Mouse (Mus musculus) cerebellum, postnatal 14 days (tissue): Measurements from ENCODE around the gene Slc17a3.

Experiments used
- DNase-seq, 2 experiments: peaks; one replicate each; pipeline ENCODE4 v3.0.0; 2021; ENCODE audit warnings: mixed read lengths in 2 of 2

Slc17a3 gene

GRCm38 (mm10) chr13:23839308-23839707 lies at the start of gene Slc17a3:
Gene Slc17a3, plus strand, starts transcription at chr13:23839434.
- DNase-seq: no peak

GRCm38 (mm10) chr13:23792520-23792919 lies 46.7 kb upstream of the Slc17a3 start:
- peak; percentile 64 to 69 for DNase-seq

- DNase-seq: no peak
Observed at GRCm38 (mm10) chr13:23799405-23799804, 39.8 kb upstream of the Slc17a3 start.

DNA sequence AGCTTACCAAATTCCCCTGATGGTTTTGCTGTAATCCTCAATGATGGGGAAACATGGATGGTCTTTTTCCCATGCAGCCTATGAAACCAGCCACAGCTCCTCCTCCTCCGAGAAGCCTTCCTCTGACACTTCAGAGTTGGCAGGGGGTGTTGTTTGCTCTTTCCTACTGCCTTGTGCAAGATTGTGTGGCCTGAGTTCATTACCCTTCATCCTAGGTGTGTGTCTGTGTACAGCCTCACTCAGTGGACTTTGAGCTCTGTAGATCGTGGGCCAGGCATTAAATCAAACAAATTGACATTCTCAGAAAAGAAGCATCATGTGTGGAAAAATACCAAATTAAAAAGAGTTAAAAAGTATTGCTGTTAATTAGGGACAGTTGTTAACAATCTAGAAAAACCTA lies 34.7 kb upstream of the Slc17a3 start:
- DNase-seq: no peak

GRCm38 (mm10) chr13:23806422-23807052 lies 32.7 kb upstream of the Slc17a3 start, which contains the start of gene Slc17a2:
Gene Slc17a2, plus strand, starts transcription at chr13:23806993.
- DNase-seq: peak in 1 of 2 experiments; percentile 3

GRCm38 (mm10) chr13:23816148-23816547 lies 23.1 kb upstream of the Slc17a3 start:
- no peak for DNase-seq

GRCm38 (mm10) chr13:23820179-23820940 lies 18.9 kb upstream of the Slc17a3 start:
- DNase-seq: no peak

DNA sequence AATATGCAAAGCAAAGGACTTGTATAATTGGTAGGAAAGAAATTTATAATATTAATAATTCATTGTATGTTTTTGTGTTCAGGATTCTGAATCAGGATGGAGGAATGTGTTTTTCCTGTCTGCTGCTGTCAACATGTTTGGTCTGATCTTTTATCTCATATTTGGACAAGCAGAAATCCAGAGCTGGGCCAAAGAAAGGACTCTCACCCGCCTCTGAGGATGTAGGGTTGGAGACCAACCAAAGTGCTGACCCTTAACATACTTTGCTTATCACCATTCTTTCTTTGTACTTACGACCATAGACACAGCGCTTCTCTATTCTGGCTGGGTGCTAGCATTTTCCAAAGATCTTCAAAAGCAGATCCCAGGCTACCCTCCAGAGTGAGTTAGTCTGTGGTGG lies 17.0 kb upstream of the Slc17a3 start:
- no peak for DNase-seq

GRCm38 (mm10) chr13:23826606-23827005 lies 12.6 kb upstream of the Slc17a3 start:
- DNase-seq: no peak

DNA sequence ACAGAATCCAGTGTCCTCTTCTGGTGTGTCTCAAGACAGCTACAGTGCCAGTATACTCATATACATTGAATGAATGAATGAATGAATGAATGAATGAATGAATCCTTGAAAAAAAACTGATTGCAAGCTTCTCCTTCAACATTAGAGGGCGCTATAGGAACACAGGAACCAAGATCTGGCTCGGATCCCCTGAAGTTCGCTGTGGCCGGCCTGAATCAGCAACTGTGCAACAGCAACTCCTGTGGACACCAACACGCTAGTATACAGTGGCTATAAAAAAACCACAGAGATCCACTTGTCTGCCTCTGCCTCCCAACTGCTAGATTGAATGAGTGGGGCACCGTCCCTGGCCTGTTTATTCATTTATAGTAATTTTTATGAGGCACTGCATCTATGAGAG lies 6.2 kb upstream of the Slc17a3 start:
- peak; percentile 36 to 48 for DNase-seq

- no peak for DNase-seq
Observed at GRCm38 (mm10) chr13:23834836-23835235, 4.4 kb upstream of the Slc17a3 start.

DNA sequence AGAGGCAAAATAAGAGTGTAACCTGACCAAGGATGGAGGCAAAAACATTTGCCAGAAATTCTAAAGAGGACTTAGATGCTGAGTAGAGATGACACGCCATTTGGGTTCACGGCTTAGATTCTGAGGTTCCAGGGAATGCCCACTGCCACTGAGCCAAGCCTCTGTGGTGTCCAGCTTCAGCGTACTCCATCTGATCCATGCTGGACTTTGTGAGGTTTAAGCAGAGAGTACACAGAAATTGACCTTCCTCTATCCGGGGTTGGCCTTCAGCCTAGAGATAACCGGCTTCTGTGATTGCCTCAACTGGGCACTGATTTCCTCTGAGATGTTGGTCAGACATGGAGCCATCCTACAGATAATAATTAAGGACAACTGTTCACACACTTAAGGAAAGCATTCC lies 2.6 kb upstream of the Slc17a3 start:
- DNase-seq: no peak

DNA sequence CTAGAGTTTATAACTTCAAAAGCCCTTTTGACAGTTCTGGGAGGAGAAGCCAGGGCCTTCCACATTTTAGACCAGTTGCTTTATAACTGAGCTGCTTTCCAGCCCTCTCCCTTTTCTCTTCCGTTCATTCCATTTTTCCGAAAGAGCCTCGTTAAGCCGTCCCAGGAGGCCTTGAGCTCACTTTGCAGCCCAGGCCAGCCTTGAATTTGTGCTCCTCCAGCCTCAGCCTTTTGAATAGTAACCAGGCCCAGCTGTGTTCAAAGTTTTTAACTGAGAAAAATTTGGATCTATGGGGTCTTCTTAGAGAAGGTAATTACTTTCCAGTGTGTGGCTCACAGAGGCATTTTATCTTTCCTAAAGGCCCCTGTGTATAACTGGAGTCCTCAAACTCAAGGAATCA lies 6.6 kb downstream of the Slc17a3 start:
- no peak for DNase-seq

GRCm38 (mm10) chr13:23849299-23849698 lies 10.1 kb downstream of the Slc17a3 start:
- no peak for DNase-seq

DNA sequence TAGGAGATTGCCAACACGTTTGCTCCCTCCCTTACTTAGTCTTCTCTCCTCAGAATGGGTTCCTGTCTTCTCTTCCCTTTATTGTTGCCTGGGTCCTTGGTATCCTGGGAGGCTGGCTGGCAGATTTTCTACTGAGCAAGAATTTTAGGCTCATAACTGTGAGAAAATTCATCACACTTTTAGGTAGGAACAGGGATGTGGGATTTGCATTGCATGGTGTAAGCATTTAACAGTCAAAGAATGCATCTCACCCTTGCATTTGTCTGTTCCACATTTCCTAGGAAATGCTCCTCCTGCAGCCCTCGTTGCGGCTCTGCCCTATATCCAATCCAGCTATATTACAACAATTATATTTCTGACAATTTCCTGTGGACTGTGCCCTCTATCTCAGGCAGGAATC lies 17.2 kb downstream of the Slc17a3 start:
- no peak for DNase-seq

GRCm38 (mm10) chr13:23861815-23862214 lies 22.6 kb downstream of the Slc17a3 start:
- no peak for DNase-seq

DNA sequence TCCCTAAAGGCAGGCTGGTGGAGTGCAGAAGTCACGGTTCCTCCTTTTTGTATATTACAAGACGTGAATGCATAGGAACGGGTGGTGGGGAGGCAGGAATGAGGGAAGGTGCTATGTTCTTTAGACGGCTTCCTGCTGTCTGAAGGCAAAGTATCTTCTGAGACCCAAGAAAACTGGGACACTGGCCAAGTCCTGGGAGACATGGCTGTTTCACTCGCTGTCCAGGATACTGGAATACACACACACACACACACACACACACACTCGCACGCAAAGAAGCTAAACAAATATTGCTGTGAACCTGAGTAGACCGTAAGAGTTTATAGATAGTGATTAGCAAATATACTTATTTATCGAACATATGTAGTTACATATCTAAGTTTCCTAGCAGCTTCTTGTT lies 25.5 kb downstream of the Slc17a3 start:
- no peak for DNase-seq

DNA sequence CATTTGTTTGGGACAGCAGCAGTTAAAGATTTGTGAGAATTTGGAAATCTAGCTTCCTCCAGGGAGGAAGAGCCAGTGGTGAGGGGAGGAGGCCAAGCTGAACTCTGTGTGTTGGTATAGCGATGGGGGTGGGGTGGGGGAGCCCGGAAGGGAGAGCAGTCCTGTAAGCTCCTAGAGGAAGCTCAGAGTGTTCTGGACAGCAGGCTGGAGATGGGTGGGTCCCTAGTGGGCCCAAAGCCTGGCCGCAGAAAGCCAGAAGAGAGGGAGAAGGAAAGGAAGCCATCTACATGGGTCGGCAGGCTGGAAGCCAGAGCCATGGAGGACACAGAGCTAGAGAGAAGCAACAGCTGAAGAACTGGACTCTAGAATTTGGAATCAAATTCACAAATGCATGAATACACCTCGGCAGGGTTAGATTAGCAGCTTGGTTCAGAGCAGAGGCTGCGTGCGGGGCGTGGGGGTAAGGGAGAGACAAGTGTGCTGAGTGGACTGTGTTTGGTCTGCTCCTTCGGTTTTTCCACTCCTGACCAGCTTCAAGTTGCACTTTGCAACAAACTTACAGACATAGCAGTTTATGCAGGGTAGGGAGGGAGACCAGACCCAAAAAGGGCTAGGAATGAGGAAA lies 27.0 kb downstream of the Slc17a3 start:
- no peak for DNase-seq

DNA sequence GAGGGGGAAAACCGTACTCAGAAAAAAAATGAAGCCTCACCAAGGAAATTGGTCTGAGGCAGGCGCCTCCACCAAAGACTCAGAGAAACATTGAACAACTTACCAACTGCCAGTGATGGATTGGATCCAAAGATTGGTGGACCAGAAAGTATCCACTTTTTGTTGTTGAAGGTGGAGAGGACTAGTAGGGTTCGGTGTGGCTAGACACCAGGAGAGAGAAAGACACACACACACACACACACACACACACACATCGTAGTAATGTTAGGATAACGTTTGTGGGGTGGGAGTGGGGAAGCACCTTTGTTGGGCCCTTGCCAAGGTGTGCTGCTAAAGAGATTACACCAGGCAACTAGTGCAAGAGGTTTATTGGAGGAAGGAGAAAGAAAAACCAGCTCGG lies 27.8 kb downstream of the Slc17a3 start:
- no peak for DNase-seq

GRCm38 (mm10) chr13:23867405-23867804 lies 28.2 kb downstream of the Slc17a3 start, which contains the start of gene Slc17a1:
Gene Slc17a1, plus strand, starts transcription at chr13:23867750.
- DNase-seq: no peak

GRCm38 (mm10) chr13:23868790-23869533 lies 29.7 kb downstream of the Slc17a3 start:
- no peak for DNase-seq

DNA sequence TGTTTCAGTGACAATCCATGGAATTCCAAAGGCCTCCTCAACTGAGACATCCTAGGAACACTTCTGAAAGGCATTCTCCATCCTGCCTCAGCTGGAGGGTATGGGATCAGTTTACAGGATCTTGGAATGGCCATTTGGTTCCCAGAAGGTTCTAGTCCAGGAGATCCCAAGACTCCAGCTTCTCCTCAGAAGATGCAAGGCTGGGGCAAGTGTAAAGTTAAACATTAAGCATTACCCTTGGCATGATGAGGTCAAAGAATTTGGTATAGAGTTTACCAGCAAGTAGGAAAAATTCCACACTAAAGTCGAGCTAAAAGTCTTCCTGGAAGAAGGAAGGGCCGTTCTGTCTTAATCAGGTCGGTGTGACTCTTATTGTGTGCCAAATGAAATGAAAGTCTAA lies 30.8 kb downstream of the Slc17a3 start:
- no peak for DNase-seq

DNA sequence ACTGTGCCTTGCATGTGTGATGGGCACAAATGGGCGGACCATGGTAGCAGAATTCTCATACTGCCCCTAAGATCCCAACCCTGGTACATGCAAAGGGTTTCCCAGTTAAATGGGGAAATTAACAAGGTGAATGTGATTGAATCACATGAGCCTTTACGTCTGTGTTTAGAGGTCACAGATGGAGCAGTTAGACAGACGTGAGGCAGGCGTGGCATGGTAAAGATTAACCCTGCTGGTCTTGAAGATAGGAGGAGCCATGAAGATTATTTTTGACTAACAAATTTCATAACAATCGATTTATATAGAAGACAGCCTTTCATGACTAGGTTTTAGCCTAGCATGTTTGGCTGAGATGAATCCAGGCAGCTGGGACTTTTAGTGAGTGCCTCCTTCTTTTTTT lies 33.9 kb downstream of the Slc17a3 start:
- no peak for DNase-seq
